Mouse (Mus musculus) lung, embryonic 14.5 days (tissue): ENCODE data around the gene Map6. TPM values are rescaled to one million over a fixed set of nuclear protein-coding genes. Genes with fewer than 3 reads are reported as not detected.
A peak's percentile ranks its signal among the peaks of the same experiment; 100 is the strongest.

ENCODE experiments used
- ATAC-seq: fragments of 200-750 bp; cut with Nextera tagmentation; 2 replicates; pipeline ENCODE4 v1.8.0; 2017; ENCODE audit warnings: mild to moderate bottlenecking, moderate TSS enrichment, moderate library complexity; ENCODE audit not compliant: insufficient read depth
- DNase-seq: peaks from one replicate; pipeline ENCODE4 v3.0.0-alpha.2; 2015
- H3K27ac ChIP-seq: fragments of 300-500 bp; sonication (generic); 2 replicates; pipeline ENCODE4 v1.5.1; 2014; ENCODE audit warnings: low read depth, mild to moderate bottlenecking, moderate library complexity
- H3K27me3 ChIP-seq: fragments of 300-500 bp; sonication (generic); 2 replicates; pipeline ENCODE4 v1.6.1; 2014; ENCODE audit warnings: low read length, control low read depth; ENCODE audit not compliant: insufficient read depth
- H3K36me3 ChIP-seq: fragments of 300-500 bp; sonication (generic); 2 replicates; pipeline ENCODE4 v1.6.1; 2014; ENCODE audit warnings: control low read depth; ENCODE audit not compliant: insufficient read depth
- H3K4me1 ChIP-seq: fragments of 300-500 bp; sonication (generic); 2 replicates; pipeline ENCODE4 v1.6.1; 2014; ENCODE audit warnings: antibody characterized with exemption, control low read depth; ENCODE audit not compliant: insufficient read depth
- H3K4me2 ChIP-seq: fragments of 300-500 bp; sonication (generic); 2 replicates; pipeline ENCODE4 v1.6.1; 2014; ENCODE audit warnings: mild to moderate bottlenecking
- H3K4me3 ChIP-seq: fragments of 300-500 bp; sonication (generic); 2 replicates; pipeline ENCODE4 v1.5.1; 2014; ENCODE audit warnings: low read depth, low read length
- H3K9ac ChIP-seq: fragments of 300-500 bp; sonication (generic); 2 replicates; pipeline ENCODE4 v1.6.1; 2014
- H3K9me3 ChIP-seq: fragments of 300-500 bp; sonication (generic); 2 replicates; pipeline ENCODE4 v1.6.1; 2016; ENCODE audit warnings: low read depth, low read length, control low read depth
- CTCF ChIP-seq: IDR thresholded peaks from 2 replicates; pipeline ENCODE4 v1.5.1; 2016; ENCODE audit warnings: antibody characterized with exemption, low read depth
- WGBS: fragments of 180-500 bp; shearing (Covaris S2); extraction: QIAGEN DNeasy Blood & Tissue Kit; methylation state at CpG from one replicate; pipeline ENCODE4 v1.1.7; 2014; 5-methylcytosine and 5-hydroxymethylcytosine counted together
- polyA plus RNA-seq: library from polyadenylated mRNA; unstranded; fragments of >200 nt; fragmentation: Nextera tagmentation; extraction: Ambion mirVana; gene quantifications from 2 replicates; pipeline ENCODE4 v1.2.1, GENCODE M21; 2014

Map6 gene
- polyA plus RNA-seq, 1 experiment from 2014 or later: 2.0 TPM

GRCm38 (mm10) chr7:99300650-99301175 lies 33.5 kb downstream of the Map6 start:
- no peak for TF ChIP-seq CTCF
- no peak overlapping the region for H3K4me3 ChIP-seq
- no peak overlapping the region for H3K9ac ChIP-seq
- ATAC-seq (no peak), DNase-seq (no peak)
- 14% methylated on average over 3 of the region's 3 CpGs for WGBS
- 0 out of 2 replicates have a peak, but pooled peaks cover 3% of the 10 kb centered on the region for H3K4me1 ChIP-seq
- H3K9me3 ChIP-seq: no peaks in the 10 kb centered on the region
- H3K27ac ChIP-seq: no peak overlapping the region
- no peaks in the 10 kb centered on the region for H3K36me3 ChIP-seq
- H3K27me3 ChIP-seq: no peaks in the 10 kb centered on the region
- no peak overlapping the region for H3K4me2 ChIP-seq

- ATAC-seq (no peak), DNase-seq (no peak)
- Histone ChIP-seq H3K9ac (no peak overlapping the region), H3K36me3 (no peaks in the 10 kb centered on the region), H3K4me2 (no peak overlapping the region), H3K27me3 (no peaks in the 10 kb centered on the region), H3K4me1 (peaks cover 7% of the 10 kb centered on the region; the same call in 1 of the 2 replicates), H3K9me3 (no peaks in the 10 kb centered on the region), H3K27ac (no peak overlapping the region; the same call in 1 of the 2 replicates), H3K4me3 (no peak overlapping the region)
- no peak for TF ChIP-seq CTCF
- WGBS: 57% methylated on average over 6 of the region's 6 CpGs
These were observed 36.8 kb downstream of the Map6 start for GRCm38 (mm10) chr7:99304029-99304428.

- no peak overlapping the region for H3K27ac ChIP-seq
- peak; percentile 36 for DNase-seq
- H3K9me3 ChIP-seq: no peaks in the 10 kb centered on the region
- peaks cover 7% of the 10 kb centered on the region; the same call in 1 of the 2 replicates for H3K4me1 ChIP-seq
- H3K9ac ChIP-seq: no peak overlapping the region
- no peak for TF ChIP-seq CTCF
- H3K4me2 ChIP-seq: no peak overlapping the region
- H3K4me3 ChIP-seq: no peak overlapping the region
- H3K27me3 ChIP-seq: no peaks in the 10 kb centered on the region
- H3K36me3 ChIP-seq: no peaks in the 10 kb centered on the region
- 33% methylated on average over 5 of the region's 5 CpGs for WGBS
- ATAC-seq: peak; percentile 68
These were observed 37.7 kb downstream of the Map6 start for GRCm38 (mm10) chr7:99304949-99305372.

GRCm38 (mm10) chr7:99305688-99306087 lies 38.4 kb downstream of the Map6 start:
- ATAC-seq (no peak), DNase-seq (no peak)
- Histone ChIP-seq H3K9me3 (no peaks in the 10 kb centered on the region), H3K4me2 (no peak overlapping the region), H3K4me3 (no peak overlapping the region), H3K36me3 (no peaks in the 10 kb centered on the region), H3K27me3 (no peaks in the 10 kb centered on the region), H3K4me1 (peaks cover 7% of the 10 kb centered on the region; the same call in 1 of the 2 replicates), H3K27ac (no peak overlapping the region), H3K9ac (no peak overlapping the region)
- WGBS: 61% methylated on average over 4 of the region's 4 CpGs
- no peak for TF ChIP-seq CTCF

GRCm38 (mm10) chr7:99306640-99307039 lies 39.4 kb downstream of the Map6 start:
- DNase-seq (no peak), ATAC-seq (no peak)
- Histone ChIP-seq H3K9ac (no peak overlapping the region), H3K36me3 (no peaks in the 10 kb centered on the region), H3K4me2 (no peak overlapping the region), H3K9me3 (no peaks in the 10 kb centered on the region), H3K27me3 (no peaks in the 10 kb centered on the region), H3K4me3 (no peak overlapping the region), H3K27ac (no peak overlapping the region), H3K4me1 (peaks cover 10% of the 10 kb centered on the region)
- 42% methylated on average over 3 of the region's 3 CpGs for WGBS
- no peak for TF ChIP-seq CTCF

- no peak overlapping the region for H3K9ac ChIP-seq
- H3K27me3 ChIP-seq: no peaks in the 10 kb centered on the region
- no peak overlapping the region for H3K4me3 ChIP-seq
- H3K4me2 ChIP-seq: no peak overlapping the region
- no peak for TF ChIP-seq CTCF
- H3K4me1 ChIP-seq: peaks cover 16% of the 10 kb centered on the region
- WGBS: 37% methylated on average over 7 of the region's 7 CpGs
- DNase-seq (no peak), ATAC-seq (no peak)
- no peak overlapping the region for H3K27ac ChIP-seq
- no peaks in the 10 kb centered on the region for H3K36me3 ChIP-seq
- no peaks in the 10 kb centered on the region for H3K9me3 ChIP-seq
These were observed 44.2 kb downstream of the Map6 start for GRCm38 (mm10) chr7:99311433-99311832.

GRCm38 (mm10) chr7:99312058-99312457 lies 44.8 kb downstream of the Map6 start:
- 52% methylated on average over 4 of the region's 4 CpGs for WGBS
- H3K36me3 ChIP-seq: no peaks in the 10 kb centered on the region
- H3K9ac ChIP-seq: no peak overlapping the region
- H3K4me2 ChIP-seq: no peak overlapping the region
- H3K27ac ChIP-seq: no peak overlapping the region
- DNase-seq (no peak), ATAC-seq (peak; percentile 13; the same call in 1 of the 2 replicates)
- no peak overlapping the region for H3K4me3 ChIP-seq
- no peaks in the 10 kb centered on the region for H3K9me3 ChIP-seq
- TF ChIP-seq CTCF: no peak
- no peaks in the 10 kb centered on the region for H3K27me3 ChIP-seq
- H3K4me1 ChIP-seq: peaks cover 13% of the 10 kb centered on the region; the same call in 1 of the 2 replicates
